Mouse (Mus musculus) liver, embryonic 15.5 days (tissue): ENCODE results near the gene Teddm1a. TPM values are rescaled to one million over a fixed set of nuclear protein-coding genes. Genes with fewer than 3 reads are reported as not detected.

Source experiments
- ATAC-seq: fragments of 200-750 bp; cut with Nextera tagmentation; 2 replicates; pipeline ENCODE4 v1.8.0; 2017; ENCODE audit warnings: moderate number of reproducible peaks, mild to moderate bottlenecking, moderate library complexity; ENCODE audit not compliant: insufficient read depth
- H3K27ac ChIP-seq: fragments of 300-500 bp; sonication (generic); replicated peaks from 2 replicates; pipeline ENCODE4 v1.5.1; 2015; ENCODE audit warnings: mild to moderate bottlenecking, inconsistent platforms
- H3K27me3 ChIP-seq: fragments of 300-500 bp; sonication (generic); 2 replicates; pipeline ENCODE4 v1.6.1; 2015; ENCODE audit warnings: mild to moderate bottlenecking, inconsistent platforms
- H3K36me3 ChIP-seq: fragments of 300-500 bp; sonication (generic); replicated peaks from 2 replicates; pipeline ENCODE4 v1.6.1; 2015; ENCODE audit warnings: moderate library complexity, mild to moderate bottlenecking, inconsistent platforms
- H3K4me1 ChIP-seq: fragments of 300-500 bp; sonication (generic); replicated peaks from 2 replicates; pipeline ENCODE4 v1.6.1; 2015; ENCODE audit warnings: inconsistent platforms
- H3K4me2 ChIP-seq: fragments of 300-500 bp; sonication (generic); 2 replicates; pipeline ENCODE4 v1.6.1; 2015; ENCODE audit warnings: moderate library complexity, mild to moderate bottlenecking, inconsistent platforms
- H3K4me3 ChIP-seq: fragments of 300-500 bp; sonication (generic); replicated peaks from 2 replicates; pipeline ENCODE4 v1.5.1; 2015; ENCODE audit warnings: mild to moderate bottlenecking, inconsistent platforms
- H3K9ac ChIP-seq: fragments of 300-500 bp; sonication (generic); 2 replicates; pipeline ENCODE4 v1.6.1; 2015; ENCODE audit warnings: moderate library complexity, mild to moderate bottlenecking, inconsistent platforms
- H3K9me3 ChIP-seq: fragments of 300-500 bp; sonication (generic); replicated peaks from 2 replicates; pipeline ENCODE4 v1.6.1; 2016; ENCODE audit warnings: inconsistent platforms
- WGBS: fragments of 180-500 bp; shearing (Covaris S2); methylation state at CpG from one replicate; pipeline ENCODE4 v1.1.7; 2015; ENCODE audit warnings: mixed read lengths; ENCODE audit not compliant: insufficient replicate concordance; 5-methylcytosine and 5-hydroxymethylcytosine counted together
- polyA plus RNA-seq: library from polyadenylated mRNA; unstranded; fragments of >200 nt; fragmentation: Nextera tagmentation; extraction: Ambion mirVana; gene quantifications from 2 replicates; pipeline ENCODE4 v1.2.1, GENCODE M21; 2015

Gene Teddm1a
- polyA plus RNA-seq, 1 experiment from 2014 or later, result not detected

- Histone ChIP-seq H3K9ac (no peak overlapping the region), H3K4me3 (no peak overlapping the region), H3K27me3 (no peaks in the 10 kb centered on the region), H3K4me2 (no peak overlapping the region), H3K4me1 (peaks cover 15% of the 10 kb centered on the region), H3K36me3 (no peaks in the 10 kb centered on the region), H3K27ac (no peak overlapping the region), H3K9me3 (no peaks in the 10 kb centered on the region)
- no peak for ATAC-seq
- WGBS, result 50% methylated on average over 2 of the region's 2 CpGs
Observed at GRCm38 (mm10) chr1:153893746-153894145, 2.2 kb downstream of the Teddm1a start.

GRCm38 (mm10) chr1:153894201-153894893 lies 2.8 kb downstream of the Teddm1a start:
- H3K27ac ChIP-seq, result no peak overlapping the region
- no peaks in the 10 kb centered on the region for H3K9me3 ChIP-seq
- no peak for ATAC-seq
- 30% methylated on average over 8 of the region's 8 CpGs for WGBS
- H3K4me1 ChIP-seq, result peaks cover 21% of the 10 kb centered on the region
- H3K4me3 ChIP-seq, result no peak overlapping the region
- no peak overlapping the region for H3K9ac ChIP-seq
- H3K4me2 ChIP-seq, result no peak overlapping the region
- no peaks in the 10 kb centered on the region for H3K36me3 ChIP-seq
- H3K27me3 ChIP-seq, result no peaks in the 10 kb centered on the region

- Histone ChIP-seq H3K4me1 (peaks cover 23% of the 10 kb centered on the region), H3K27me3 (no peaks in the 10 kb centered on the region), H3K9ac (no peak overlapping the region), H3K36me3 (no peaks in the 10 kb centered on the region), H3K4me2 (no peak overlapping the region), H3K9me3 (no peaks in the 10 kb centered on the region), H3K4me3 (no peak overlapping the region), H3K27ac (no peak overlapping the region)
- WGBS, result 31% methylated on average over 5 of the region's 5 CpGs
- no peak for ATAC-seq
Observed at GRCm38 (mm10) chr1:153894979-153895378, 3.4 kb downstream of the Teddm1a start.

DNA sequence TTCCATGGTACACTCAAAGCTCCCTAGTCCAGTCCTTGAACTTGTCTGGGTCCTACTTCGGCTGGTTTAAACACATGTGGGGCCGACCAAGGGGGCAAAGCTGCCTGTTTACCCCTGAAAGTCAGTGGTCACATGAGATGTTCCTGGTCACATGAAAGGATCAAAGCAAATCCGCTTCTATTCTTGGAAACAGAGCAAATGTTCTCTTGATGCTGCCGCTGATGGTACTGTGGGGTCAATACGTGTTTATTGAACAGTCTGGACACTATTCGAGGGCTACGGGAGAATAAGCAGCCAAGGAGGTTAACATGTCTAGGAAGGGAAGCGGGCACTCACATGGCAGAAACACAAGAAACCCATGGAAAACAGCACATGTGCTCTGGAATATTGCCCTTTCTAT lies 5.7 kb downstream of the Teddm1a start:
- Histone ChIP-seq H3K36me3 (no peaks in the 10 kb centered on the region), H3K4me1 (peaks cover 37% of the 10 kb centered on the region), H3K9ac (no peak overlapping the region), H3K4me2 (no peak overlapping the region), H3K27ac (no peak overlapping the region), H3K9me3 (no peaks in the 10 kb centered on the region), H3K27me3 (no peaks in the 10 kb centered on the region), H3K4me3 (no peak overlapping the region)
- 62% methylated on average over 8 of the region's 8 CpGs for WGBS
- ATAC-seq, result no peak

DNA sequence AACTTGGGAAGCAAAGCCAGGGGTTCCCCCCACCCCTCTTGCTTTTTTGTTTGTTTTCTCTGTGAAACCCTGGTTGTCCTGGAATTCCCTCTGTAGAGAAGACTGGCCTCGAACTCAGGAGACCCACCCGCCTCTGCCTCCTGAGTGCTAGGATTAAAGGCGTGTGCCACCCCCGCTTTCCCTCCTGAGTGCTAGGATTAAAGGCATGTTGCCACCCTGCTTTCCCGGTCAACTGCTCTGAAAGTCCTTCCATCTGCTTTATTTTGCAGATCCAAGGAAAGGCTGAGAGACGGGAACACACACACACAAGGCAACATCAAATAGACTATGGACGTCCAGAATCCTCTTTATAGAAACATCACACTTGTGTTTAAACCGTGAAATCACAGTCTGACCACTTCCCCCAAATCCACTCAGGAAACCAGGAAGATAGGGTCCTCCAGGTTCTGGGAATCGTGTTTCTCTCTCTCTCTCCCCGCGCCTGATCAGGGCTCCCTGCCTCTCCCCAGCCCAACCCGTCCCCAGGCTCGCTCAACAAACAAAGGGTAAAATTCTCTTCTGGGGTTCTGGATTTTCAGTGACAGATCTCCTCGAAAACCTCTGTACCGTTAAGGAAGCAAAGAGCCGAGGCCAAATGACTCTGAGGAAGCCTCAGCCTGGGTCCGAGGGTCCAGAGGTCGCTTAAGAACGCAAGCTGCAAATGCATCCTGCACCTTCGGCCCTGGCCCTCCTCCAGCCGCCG lies 7.6 kb downstream of the Teddm1a start:
- WGBS, result 20% methylated on average over 22 of the region's 22 CpGs
- H3K36me3 ChIP-seq, result peaks cover 17% of the 10 kb centered on the region
- H3K4me3 ChIP-seq, result peak overlapping the region; percentile 92
- H3K4me1 ChIP-seq, result peaks cover 47% of the 10 kb centered on the region
- H3K9ac ChIP-seq, result peak overlapping the region; percentile 94
- H3K4me2 ChIP-seq, result peak overlapping the region; percentile 86
- no peaks in the 10 kb centered on the region for H3K27me3 ChIP-seq
- H3K9me3 ChIP-seq, result no peaks in the 10 kb centered on the region
- H3K27ac ChIP-seq, result peak overlapping the region; percentile 100
- ATAC-seq, result no peak

DNA sequence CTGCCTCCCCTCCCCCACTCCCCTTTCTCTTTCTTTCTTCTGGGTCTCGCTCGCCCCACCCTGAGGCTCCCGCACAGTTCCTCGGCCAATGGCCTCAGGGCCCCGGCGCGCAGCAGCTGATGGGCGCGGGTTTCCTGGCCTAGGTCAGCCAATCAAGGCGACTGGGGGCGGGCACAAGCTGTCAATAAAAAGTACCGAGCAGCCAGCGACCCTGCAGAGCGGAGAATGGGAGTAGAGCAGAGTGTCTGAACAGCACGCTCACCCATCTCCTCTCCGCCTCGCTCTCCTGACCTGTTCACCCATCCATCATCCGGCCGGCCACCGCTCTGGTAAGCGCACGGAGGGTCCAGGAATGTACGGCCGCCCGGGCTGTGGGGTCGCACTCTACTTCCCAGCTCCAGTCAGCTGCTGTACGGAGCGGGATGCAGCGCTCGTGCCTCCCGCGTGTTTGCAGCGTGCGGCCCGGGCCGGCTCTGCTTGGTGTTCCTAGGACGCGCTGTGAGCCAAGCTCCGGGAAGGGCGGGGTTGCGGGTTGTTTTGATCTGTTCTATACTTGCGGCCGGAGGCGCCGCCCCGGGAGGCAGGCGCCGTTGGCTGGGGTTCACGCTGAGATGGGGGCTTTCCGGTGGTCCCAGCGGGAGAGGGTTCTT lies 8.3 kb downstream of the Teddm1a start, which contains the start of the genes Glul and Teddm2:
Gene Glul (plus strand): TSS at position 214 of the 650 bp plus-strand sequence.
Gene Teddm2 (minus strand): TSS at position 498 of the 650 bp plus-strand sequence.
- peak within 1 kb of the TSS; percentile 94 for H3K9ac ChIP-seq
- H3K4me1 ChIP-seq, result peaks cover 47% of the 10 kb centered on the region
- H3K9me3 ChIP-seq, result no peaks in the 10 kb centered on the region
- H3K27me3 ChIP-seq, result no peaks in the 10 kb centered on the region
- peaks cover 24% of the 10 kb centered on the region for H3K36me3 ChIP-seq
- peak within 1 kb of the TSS; percentile 86 for H3K4me2 ChIP-seq
- under 1% methylated on average over 51 of the region's 51 CpGs for WGBS
- peak within 1 kb of the TSS; percentile 100 for H3K27ac ChIP-seq
- ATAC-seq, result peak; percentile 94
- H3K4me3 ChIP-seq, result peak within 1 kb of the TSS; percentile 92

DNA sequence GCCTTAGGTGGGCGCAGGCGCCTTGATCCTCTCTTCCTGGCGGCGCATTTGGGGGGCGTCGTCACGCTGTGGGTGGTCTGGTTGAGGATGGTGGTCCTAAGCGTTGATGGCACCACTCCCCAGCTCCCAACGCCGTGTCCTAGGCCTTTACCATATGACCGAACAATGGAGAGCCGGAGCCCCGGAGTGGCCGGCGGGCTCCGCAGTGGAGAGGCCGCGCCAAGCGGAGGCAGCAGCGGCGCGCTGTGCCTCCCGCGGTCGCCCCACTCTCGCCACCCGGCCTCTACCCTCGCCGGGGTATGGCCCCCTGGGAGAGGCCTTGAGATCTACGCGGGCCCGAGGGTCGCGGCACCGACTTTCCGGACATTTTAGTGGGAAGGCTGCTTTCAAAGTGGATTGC lies 8.8 kb downstream of the Teddm1a start:
- peak overlapping the region; percentile 94 for H3K9ac ChIP-seq
- no peaks in the 10 kb centered on the region for H3K27me3 ChIP-seq
- peak overlapping the region; percentile 100 for H3K27ac ChIP-seq
- 0% methylated on average over 36 of the region's 36 CpGs for WGBS
- H3K36me3 ChIP-seq, result peaks cover 29% of the 10 kb centered on the region
- peak; percentile 37 for ATAC-seq
- peak overlapping the region; percentile 92 for H3K4me3 ChIP-seq
- peaks cover 47% of the 10 kb centered on the region for H3K4me1 ChIP-seq
- H3K4me2 ChIP-seq, result peak overlapping the region; percentile 86
- H3K9me3 ChIP-seq, result no peaks in the 10 kb centered on the region

GRCm38 (mm10) chr1:153900860-153901730 lies 9.6 kb downstream of the Teddm1a start:
- Histone ChIP-seq H3K27me3 (no peaks in the 10 kb centered on the region), H3K4me3 (peak overlapping the region; percentile 92), H3K36me3 (peaks cover 37% of the 10 kb centered on the region), H3K9ac (peak overlapping the region; percentile 94), H3K4me2 (peak overlapping the region; percentile 86), H3K9me3 (no peaks in the 10 kb centered on the region), H3K27ac (peak overlapping the region; percentile 100), H3K4me1 (peaks cover 47% of the 10 kb centered on the region)
- no peak for ATAC-seq
- 2% methylated on average over 25 of the region's 25 CpGs for WGBS

- no peak for ATAC-seq
Observed at GRCm38 (mm10) chr1:153903006-153903405, 11.5 kb downstream of the Teddm1a start.

GRCm38 (mm10) chr1:153904236-153904635 lies 12.7 kb downstream of the Teddm1a start:
- no peak overlapping the region for H3K4me2 ChIP-seq
- H3K4me1 ChIP-seq, result peaks cover 38% of the 10 kb centered on the region
- no peaks in the 10 kb centered on the region for H3K27me3 ChIP-seq
- no peak for ATAC-seq
- 95% methylated on average over 14 of the region's 14 CpGs for WGBS
- no peak overlapping the region for H3K27ac ChIP-seq
- no peak overlapping the region for H3K4me3 ChIP-seq
- no peaks in the 10 kb centered on the region for H3K9me3 ChIP-seq
- H3K9ac ChIP-seq, result no peak overlapping the region
- peaks cover 68% of the 10 kb centered on the region for H3K36me3 ChIP-seq

More at GRCm38 (mm10) chr1:153903006-153903405, 11.5 kb downstream of the Teddm1a start:
- no peak overlapping the region for H3K27ac ChIP-seq
- no peaks in the 10 kb centered on the region for H3K27me3 ChIP-seq
- H3K4me1 ChIP-seq, result peaks cover 40% of the 10 kb centered on the region
- peaks cover 56% of the 10 kb centered on the region for H3K36me3 ChIP-seq
- no peak overlapping the region for H3K9ac ChIP-seq
- H3K4me2 ChIP-seq, result peak overlapping the region; percentile 86; the same call in 1 of the 2 replicates
- no peaks in the 10 kb centered on the region for H3K9me3 ChIP-seq
- 0 out of 2 replicates have a peak overlapping the region, but pooled peaks have one; percentile 7 for H3K4me3 ChIP-seq
- 88% methylated on average over 13 of the region's 13 CpGs for WGBS
